Mouse (Mus musculus) lung, postnatal 0 days (tissue): ENCODE measurements around the gene Id1.

Source experiments
- CTCF ChIP-seq: IDR thresholded peaks from 2 replicates; pipeline ENCODE4 v1.5.1; 2016; ENCODE audit warnings: antibody characterized with exemption, mild to moderate bottlenecking
- EP300 ChIP-seq: IDR thresholded peaks from 2 replicates; pipeline ENCODE4 v1.6.1; 2016; ENCODE audit warnings: antibody characterized with exemption, mild to moderate bottlenecking, control low read depth

- TF ChIP-seq CTCF = no peak
- TF ChIP-seq EP300 = no peak
These were observed 2.3 kb downstream of the Id1 start for GRCm38 (mm10) chr2:152738341-152738740.
